13 mouse cellular contexts compared by ENCODE assay signal in the genomic region with DNA sequence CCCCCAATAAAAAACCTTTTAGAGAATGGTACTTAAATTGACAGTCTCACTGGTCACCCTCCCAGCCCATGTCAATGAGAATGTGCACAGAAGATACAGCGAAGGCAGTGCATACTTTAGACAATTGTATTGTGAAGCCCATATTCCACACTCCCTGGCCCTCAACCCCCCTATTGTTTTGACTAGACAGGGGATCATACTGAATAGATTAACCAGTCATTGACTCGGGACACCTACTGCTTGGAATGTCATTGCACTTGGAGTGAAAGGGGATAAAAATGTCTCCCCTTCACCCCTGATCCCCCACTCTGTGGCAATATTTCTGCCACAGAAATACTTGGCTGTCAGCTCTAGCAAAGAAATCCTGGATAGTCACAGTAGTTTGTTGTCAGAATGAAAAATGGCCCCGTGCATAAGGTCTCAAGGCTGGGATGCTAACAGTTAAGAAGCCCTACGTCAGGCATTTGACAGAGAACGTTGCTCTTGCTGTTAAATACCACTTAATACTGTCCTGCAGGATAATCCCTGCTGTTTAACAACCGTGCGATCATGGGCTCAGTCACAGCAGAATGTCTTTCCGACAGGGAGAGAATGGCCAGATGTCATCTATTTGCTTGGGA.
A peak's percentile ranks its signal among the peaks of the same experiment; 100 is the strongest.
DNase-seq lines count a peak whose midpoint lies in the region; ATAC-seq lines count a peak whose summit lies in the region.
"Had no signal": no experiment of that assay in that cellular context is flagged by ENCODE, and none has a peak within 500 bp of the region (broad histone marks: within the 10 kb centered on the region; RNA-seq: fewer than 3 reads in every experiment).

No protein-coding gene starts in this region.

- no peak for ATAC-seq in forebrain, embryonic 15.5 days (replicated peaks)
- no peak for ATAC-seq in limb, embryonic 11.5 days (ENCODE audit: insufficient number of reproducible peaks, low FRiP score, low TSS enrichment, low read depth)
- no peak for ATAC-seq in midbrain, embryonic 14.5 days (ENCODE audit: low FRiP score, low TSS enrichment)

- WGBS in forebrain, embryonic 10.5 days = 7% methylated on average over 8 of the region's 8 CpGs
- WGBS in forebrain, embryonic 15.5 days = 5% methylated on average over 8 of the region's 8 CpGs
- WGBS in limb, embryonic 11.5 days = 11% methylated on average over 8 of the region's 8 CpGs
- 14% methylated on average over 8 of the region's 8 CpGs for WGBS in limb, embryonic 10.5 days
- 3% methylated on average over 8 of the region's 8 CpGs for WGBS in midbrain, embryonic 14.5 days

- H3K27me3 ChIP-seq in forebrain, embryonic 10.5 days (ENCODE audit: poor library complexity, severe bottlenecking) = no peaks in the 10 kb centered on the region
- no peaks in the 10 kb centered on the region for H3K27me3 ChIP-seq in forebrain, embryonic 15.5 days
- H3K27me3 ChIP-seq in limb, embryonic 11.5 days (ENCODE audit: control insufficient read depth, insufficient read depth, low read length) = no peaks in the 10 kb centered on the region
- no peaks in the 10 kb centered on the region for H3K27me3 ChIP-seq in limb, embryonic 10.5 days (ENCODE audit: low read depth, poor library complexity, severe bottlenecking)
- H3K27me3 ChIP-seq in midbrain, embryonic 14.5 days (ENCODE audit: control insufficient read depth, insufficient read depth, low read length) = peaks cover 21% of the 10 kb centered on the region; the same call in 1 of the 2 replicates

- H3K36me3 ChIP-seq in forebrain, embryonic 10.5 days (replicated peaks) = no peaks in the 10 kb centered on the region
- no peaks in the 10 kb centered on the region for H3K36me3 ChIP-seq in forebrain, embryonic 15.5 days
- H3K36me3 ChIP-seq in limb, embryonic 11.5 days (ENCODE audit: control insufficient read depth, insufficient read depth, low read length) = no peaks in the 10 kb centered on the region
- H3K36me3 ChIP-seq in limb, embryonic 10.5 days = no peaks in the 10 kb centered on the region
- H3K36me3 ChIP-seq in midbrain, embryonic 14.5 days (ENCODE audit: control insufficient read depth, insufficient read depth, low read length) = no peaks in the 10 kb centered on the region

- no peaks in the 10 kb centered on the region for H3K9me3 ChIP-seq in forebrain, embryonic 10.5 days
- no peaks in the 10 kb centered on the region for H3K9me3 ChIP-seq in forebrain, embryonic 15.5 days
- no peaks in the 10 kb centered on the region for H3K9me3 ChIP-seq in limb, embryonic 11.5 days (ENCODE audit: control insufficient read depth, low read length)
- no peaks in the 10 kb centered on the region for H3K9me3 ChIP-seq in limb, embryonic 10.5 days (replicated peaks)
- H3K9me3 ChIP-seq in midbrain, embryonic 14.5 days (ENCODE audit: control insufficient read depth, low read length) = no peaks in the 10 kb centered on the region

- H3K4me2 ChIP-seq in forebrain, embryonic 15.5 days (replicated peaks) = no peak overlapping the region
- no peak overlapping the region for H3K4me2 ChIP-seq in limb, embryonic 11.5 days (ENCODE audit: low read depth, severe bottlenecking)
- H3K4me2 ChIP-seq in midbrain, embryonic 14.5 days (ENCODE audit: low read length) = peak overlapping the region; percentile 33

- no peak for DNase-seq in forebrain, embryonic 10.5 days (ENCODE audit: extremely low spot score, low spot score)
- peak; percentile 44 for DNase-seq in limb, embryonic 11.5 days (ENCODE audit: low spot score)
- no peak for DNase-seq in limb, embryonic 10.5 days (ENCODE audit: low spot score)
- peak; percentile 61 for DNase-seq in midbrain, embryonic 14.5 days
- DNase-seq in urinary bladder, adult 18-20 months (ENCODE audit: low spot score in 2 of 2) = no peak
- DNase-seq in layer of hippocampus, postnatal 14 days (ENCODE audit: low spot score in 2 of 2) = no peak
- DNase-seq in thymus, postnatal 25 days = no peak
- DNase-seq: cerebellum, postnatal 10 days; layer of hippocampus, postnatal 36 days; lung, postnatal 14 days; right cerebral cortex, postnatal 25 days had no signal

- H3K27ac ChIP-seq in forebrain, embryonic 10.5 days = 0 out of 2 replicates have a peak overlapping the region, but pooled peaks have one; percentile 18
- no peak overlapping the region for H3K27ac ChIP-seq in forebrain, embryonic 15.5 days (replicated peaks)
- H3K27ac ChIP-seq in limb, embryonic 11.5 days (replicated peaks; ENCODE audit: low read depth, low read length) = no peak overlapping the region
- H3K27ac ChIP-seq in limb, embryonic 10.5 days = no peak overlapping the region
- peak overlapping the region; percentile 17; the same call in 1 of the 2 replicates for H3K27ac ChIP-seq in midbrain, embryonic 14.5 days (replicated peaks; ENCODE audit: low read depth, low read length)

- H3K9ac ChIP-seq in forebrain, embryonic 15.5 days (replicated peaks) = no peak overlapping the region
- no peak overlapping the region for H3K9ac ChIP-seq in limb, embryonic 11.5 days (ENCODE audit: low read length)
- no peak overlapping the region for H3K9ac ChIP-seq in midbrain, embryonic 14.5 days (replicated peaks; ENCODE audit: low read length)

- H3K4me3 ChIP-seq in forebrain, embryonic 10.5 days = no peak overlapping the region
- no peak overlapping the region for H3K4me3 ChIP-seq in forebrain, embryonic 15.5 days
- H3K4me3 ChIP-seq in limb, embryonic 11.5 days (ENCODE audit: low read depth, low read length) = no peak overlapping the region
- no peak overlapping the region for H3K4me3 ChIP-seq in limb, embryonic 10.5 days
- H3K4me3 ChIP-seq in midbrain, embryonic 14.5 days (replicated peaks; ENCODE audit: low read depth, low read length) = no peak overlapping the region
- H3K4me3 ChIP-seq: myocyte had no signal

- H3K4me1 ChIP-seq in forebrain, embryonic 10.5 days = peaks cover 40% of the 10 kb centered on the region
- peaks cover 31% of the 10 kb centered on the region for H3K4me1 ChIP-seq in forebrain, embryonic 15.5 days
- H3K4me1 ChIP-seq in limb, embryonic 11.5 days (ENCODE audit: control insufficient read depth, insufficient read depth, low read length) = peaks cover 9% of the 10 kb centered on the region
- peaks cover 42% of the 10 kb centered on the region for H3K4me1 ChIP-seq in limb, embryonic 10.5 days
- peaks cover 22% of the 10 kb centered on the region for H3K4me1 ChIP-seq in midbrain, embryonic 14.5 days (ENCODE audit: control insufficient read depth, insufficient read depth, low read length)

Comparison
In these comparisons a context has a peak if more than half of its experiments do, and no peak if none do; other contexts are left out.
1. DNase-seq: peak in limb, embryonic 11.5 days (single experiment) and midbrain, embryonic 14.5 days (single experiment); none in forebrain, embryonic 10.5 days (single experiment), limb, embryonic 10.5 days (single experiment), urinary bladder, adult 18-20 months (0 of 2), layer of hippocampus, postnatal 14 days (0 of 2) and thymus, postnatal 25 days (single experiment).
2. H3K27ac ChIP-seq: peak in forebrain, embryonic 10.5 days (single experiment) and midbrain, embryonic 14.5 days (single experiment); none in forebrain, embryonic 15.5 days (single experiment), limb, embryonic 11.5 days (single experiment) and limb, embryonic 10.5 days (single experiment).